ENCODE assay signal across 11 mouse cellular contexts in genomic region chr8:91171605-91172004, GRCm38 (mm10). TPM values are rescaled to one million over a fixed set of nuclear protein-coding genes. Genes with fewer than 3 reads are reported as not detected.
DNase-seq lines count a peak whose midpoint lies in the region; ATAC-seq and TF ChIP-seq lines count a peak whose summit lies in the region.
"Had no signal": no experiment of that assay in that cellular context is flagged by ENCODE, and none has a peak within 500 bp of the region (broad histone marks: within the 10 kb centered on the region; RNA-seq: fewer than 3 reads in every experiment).

No protein-coding gene starts in this region.

- WGBS in forebrain, embryonic 10.5 days = 66% methylated on average over 13 of the region's 13 CpGs
- WGBS in forebrain, postnatal 0 days = 25% methylated on average over 13 of the region's 13 CpGs
- 34% methylated on average over 13 of the region's 13 CpGs for WGBS in forebrain, embryonic 13.5 days
- WGBS in limb, embryonic 10.5 days = 37% methylated on average over 13 of the region's 13 CpGs
- WGBS in neural tube, embryonic 12.5 days = 25% methylated on average over 13 of the region's 13 CpGs

- DNase-seq in forebrain, embryonic 10.5 days (ENCODE audit: extremely low spot score, low spot score) = no peak
- no peak for DNase-seq in forebrain, postnatal 0 days
- peak; percentile 57 for DNase-seq in limb, embryonic 10.5 days (ENCODE audit: low spot score)
- no peak for DNase-seq in adrenal gland, postnatal 4 days (ENCODE audit: low spot score in 2 of 2)
- DNase-seq in frontal cortex, postnatal 25 days (ENCODE audit: low spot score in 2 of 2) = no peak
- DNase-seq: liver; lung, postnatal 14 days had no signal

- H3K4me2 ChIP-seq in forebrain, postnatal 0 days (ENCODE audit: low read depth) = no peak overlapping the region
- no peak overlapping the region for H3K4me2 ChIP-seq in forebrain, embryonic 13.5 days
- peak overlapping the region; percentile 46 for H3K4me2 ChIP-seq in neural tube, embryonic 12.5 days (replicated peaks)

- H3K4me1 ChIP-seq in forebrain, embryonic 10.5 days = peaks cover 33% of the 10 kb centered on the region
- H3K4me1 ChIP-seq in forebrain, postnatal 0 days (ENCODE audit: insufficient read depth) = no peaks in the 10 kb centered on the region
- H3K4me1 ChIP-seq in forebrain, embryonic 13.5 days = peaks cover 21% of the 10 kb centered on the region
- H3K4me1 ChIP-seq in limb, embryonic 10.5 days = peaks cover 25% of the 10 kb centered on the region
- H3K4me1 ChIP-seq in neural tube, embryonic 12.5 days = peaks cover 18% of the 10 kb centered on the region

- peak overlapping the region; percentile 69 for H3K27ac ChIP-seq in forebrain, embryonic 10.5 days
- no peak overlapping the region for H3K27ac ChIP-seq in forebrain, postnatal 0 days (ENCODE audit: low read depth, low read length)
- 0 out of 2 replicates have a peak overlapping the region, but pooled peaks have one; percentile 1 for H3K27ac ChIP-seq in forebrain, embryonic 13.5 days
- 0 out of 2 replicates have a peak overlapping the region, but pooled peaks have one; percentile 17 for H3K27ac ChIP-seq in limb, embryonic 10.5 days
- no peak overlapping the region for H3K27ac ChIP-seq in neural tube, embryonic 12.5 days
- H3K27ac ChIP-seq: stomach, postnatal 0 days had no signal

- H3K9me3 ChIP-seq in forebrain, embryonic 10.5 days = no peaks in the 10 kb centered on the region
- H3K9me3 ChIP-seq in forebrain, postnatal 0 days (ENCODE audit: low read length) = no peaks in the 10 kb centered on the region
- H3K9me3 ChIP-seq in forebrain, embryonic 13.5 days (replicated peaks) = no peaks in the 10 kb centered on the region
- no peaks in the 10 kb centered on the region for H3K9me3 ChIP-seq in limb, embryonic 10.5 days (replicated peaks)
- H3K9me3 ChIP-seq in neural tube, embryonic 12.5 days = no peaks in the 10 kb centered on the region

- H3K27me3 ChIP-seq in forebrain, embryonic 10.5 days (ENCODE audit: poor library complexity, severe bottlenecking) = peaks cover 11% of the 10 kb centered on the region; the same call in 1 of the 2 replicates
- H3K27me3 ChIP-seq in forebrain, postnatal 0 days (ENCODE audit: insufficient read depth, low read length) = no peaks in the 10 kb centered on the region; the same call in 1 of the 2 replicates
- H3K27me3 ChIP-seq in forebrain, embryonic 13.5 days = no peaks in the 10 kb centered on the region
- peaks cover 20% of the 10 kb centered on the region for H3K27me3 ChIP-seq in limb, embryonic 10.5 days (ENCODE audit: low read depth, poor library complexity, severe bottlenecking)
- H3K27me3 ChIP-seq in neural tube, embryonic 12.5 days (replicated peaks) = no peaks in the 10 kb centered on the region; the same call in 1 of the 2 replicates

- no peak for ATAC-seq in forebrain, postnatal 0 days
- ATAC-seq in forebrain, embryonic 13.5 days = peak; percentile 43; the same call in 1 of the 2 replicates
- ATAC-seq in neural tube, embryonic 12.5 days (ENCODE audit: low FRiP score, low read depth) = peak; percentile 85
- ATAC-seq in CD4-positive, CD25-positive, alpha-beta regulatory T cell, adult 4 months = no peak

- no peak overlapping the region for H3K9ac ChIP-seq in forebrain, postnatal 0 days
- H3K9ac ChIP-seq in forebrain, embryonic 13.5 days = no peak overlapping the region
- H3K9ac ChIP-seq in neural tube, embryonic 12.5 days = no peak overlapping the region

- no peaks in the 10 kb centered on the region for H3K36me3 ChIP-seq in forebrain, embryonic 10.5 days (replicated peaks)
- H3K36me3 ChIP-seq in forebrain, postnatal 0 days (ENCODE audit: insufficient read depth) = no peaks in the 10 kb centered on the region
- H3K36me3 ChIP-seq in forebrain, embryonic 13.5 days (ENCODE audit: poor library complexity, severe bottlenecking) = no peaks in the 10 kb centered on the region
- H3K36me3 ChIP-seq in limb, embryonic 10.5 days = no peaks in the 10 kb centered on the region
- H3K36me3 ChIP-seq in neural tube, embryonic 12.5 days = no peaks in the 10 kb centered on the region

- TF ChIP-seq CTCF in forebrain, postnatal 0 days (IDR thresholded peaks at IDR 0.05; ENCODE audit: low read depth) = no peak

- H3K4me3 ChIP-seq in forebrain, embryonic 10.5 days = no peak overlapping the region
- H3K4me3 ChIP-seq in forebrain, postnatal 0 days (ENCODE audit: low read depth, low read length) = no peak overlapping the region
- no peak overlapping the region for H3K4me3 ChIP-seq in forebrain, embryonic 13.5 days
- H3K4me3 ChIP-seq in limb, embryonic 10.5 days = no peak overlapping the region
- H3K4me3 ChIP-seq in neural tube, embryonic 12.5 days = no peak overlapping the region

RNA-seq across cellular contexts. Expression of gene Aktip, which starts 28.2 kb away (rescaled TPM):
- 75.7 and 77.9 TPM in 2 replicates for polyA plus RNA-seq in forebrain, embryonic 10.5 days (2016; fragmentation: Nextera tagmentation; extraction: Ambion mirVana)
- total RNA-seq in forebrain, postnatal 0 days (2014; rRNA removed) = 106 and 119 TPM in 2 replicates
- polyA plus RNA-seq in forebrain, postnatal 0 days (2015; fragmentation: Nextera tagmentation; extraction: Ambion mirVana) = 120 and 129 TPM in 2 replicates
- 119 and 122 TPM in 2 replicates for polyA plus RNA-seq in forebrain, embryonic 13.5 days (2015; fragmentation: Nextera tagmentation; extraction: Ambion mirVana)
- 39.3 and 39.7 TPM in 2 replicates for polyA plus RNA-seq in limb, embryonic 10.5 days (2016; fragmentation: Nextera tagmentation; extraction: Ambion mirVana)
- polyA plus RNA-seq in neural tube, embryonic 12.5 days (2016; fragmentation: Nextera tagmentation; extraction: Ambion mirVana) = 81.4 and 86.6 TPM in 2 replicates
- 10 to 100 TPM; 31.2 to 37.6 TPM for polyA plus RNA-seq in CD4-positive, CD25-positive, alpha-beta regulatory T cell, adult 4 months (2017; shearing (Covaris generic))
- 10 to 100 TPM; 31.6 to 41.1 TPM for total RNA-seq in adrenal gland, postnatal 4 days (2021)

Comparison
In these comparisons a context has a peak if more than half of its experiments do, and no peak if none do; other contexts are left out.
1. H3K27ac ChIP-seq: peak in forebrain, embryonic 10.5 days (single experiment), forebrain, embryonic 13.5 days (single experiment) and limb, embryonic 10.5 days (single experiment); none in forebrain, postnatal 0 days (single experiment) and neural tube, embryonic 12.5 days (single experiment).
2. ATAC-seq: peak in forebrain, embryonic 13.5 days (single experiment) and neural tube, embryonic 12.5 days (single experiment); none in forebrain, postnatal 0 days (single experiment) and CD4-positive, CD25-positive, alpha-beta regulatory T cell, adult 4 months (single experiment).